Mouse (Mus musculus) kidney, postnatal 36 days (tissue): ENCODE measurements at regions not wholly inside any gene's neighbourhood (a gene's known extent, or its start where the extent isn't known, plus 50 kb on each side); places are given as distances from the start of the nearest gene placed in this dataset.

Experiments used
- DNase-seq, 2 experiments: peaks; one replicate each; pipeline ENCODE4 v3.0.0; 2021 to 2022; ENCODE audit warnings: mixed read lengths in 2 of 2

GRCm38 (mm10) chr4:52265196-52265595, 173.8 kb upstream of the Smc2 start:
- DNase-seq: no peak

DNA sequence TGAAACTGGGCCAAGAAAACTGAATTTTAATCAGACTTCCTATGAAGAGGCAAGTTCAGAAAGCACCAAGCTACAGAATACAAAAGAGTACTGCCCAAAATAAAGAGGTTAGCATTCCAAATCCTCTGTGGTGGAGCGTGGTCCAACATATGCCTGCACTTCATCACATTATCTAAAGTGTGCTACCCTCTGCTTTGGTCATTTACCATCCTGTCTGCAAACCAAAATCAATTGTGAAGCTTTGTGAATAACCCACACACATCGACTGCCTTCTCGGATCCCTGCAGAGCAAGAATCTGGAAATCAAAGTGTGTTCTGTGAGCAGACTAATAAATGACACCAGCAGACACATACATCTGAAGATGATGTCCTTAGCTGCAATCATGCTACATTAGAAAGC, 156.6 kb upstream of the Smc2 start:
- no peak for DNase-seq

DNA sequence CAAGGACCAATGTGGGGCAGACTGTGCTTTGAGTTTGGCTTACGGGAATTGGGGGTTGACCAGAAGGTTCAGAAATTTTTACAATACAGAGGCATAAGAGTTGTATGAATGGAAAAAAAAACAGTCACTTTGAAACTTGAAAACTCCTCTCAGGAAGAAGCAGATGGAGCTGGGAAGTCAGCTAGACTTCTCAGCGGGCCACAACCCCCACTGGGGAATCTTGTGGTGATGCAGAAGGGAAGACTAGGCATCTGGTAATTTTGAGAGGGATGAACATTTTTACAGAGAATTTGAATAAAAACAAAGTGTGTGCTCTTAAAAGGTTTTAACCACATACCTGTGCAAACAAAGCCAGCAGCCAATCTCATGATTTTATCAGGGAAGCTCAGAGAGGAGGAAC, 154.1 kb upstream of the Smc2 start:
- no peak for DNase-seq

- DNase-seq: peak in 1 of 2 experiments; percentile 32
Observed at GRCm38 (mm10) chr4:52293676-52294075, 145.4 kb upstream of the Smc2 start.

GRCm38 (mm10) chr4:52299226-52299625, 139.8 kb upstream of the Smc2 start:
- peak; percentile 7 to 59 for DNase-seq

DNA sequence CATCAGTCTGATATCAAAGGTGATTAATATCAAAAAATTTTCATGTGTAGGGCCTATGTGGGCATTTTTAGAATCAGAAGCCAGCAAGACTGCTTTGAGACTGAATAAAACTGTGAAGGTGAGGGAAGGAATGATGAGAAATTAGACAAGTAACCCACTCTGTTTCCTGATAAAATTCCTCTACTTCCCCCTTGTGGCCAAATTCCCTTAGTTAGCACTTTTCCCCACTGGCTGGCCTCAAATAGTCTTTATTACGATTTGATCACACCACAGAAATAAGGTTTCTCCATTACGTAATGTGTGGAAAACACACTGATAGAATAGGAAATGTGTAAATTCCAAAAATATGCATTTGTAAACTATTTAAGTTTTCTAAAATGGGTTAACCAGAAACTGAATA, 137.4 kb upstream of the Smc2 start:
- DNase-seq: no peak

GRCm38 (mm10) chr4:52324300-52324699, 114.7 kb upstream of the Smc2 start:
- no peak for DNase-seq

DNA sequence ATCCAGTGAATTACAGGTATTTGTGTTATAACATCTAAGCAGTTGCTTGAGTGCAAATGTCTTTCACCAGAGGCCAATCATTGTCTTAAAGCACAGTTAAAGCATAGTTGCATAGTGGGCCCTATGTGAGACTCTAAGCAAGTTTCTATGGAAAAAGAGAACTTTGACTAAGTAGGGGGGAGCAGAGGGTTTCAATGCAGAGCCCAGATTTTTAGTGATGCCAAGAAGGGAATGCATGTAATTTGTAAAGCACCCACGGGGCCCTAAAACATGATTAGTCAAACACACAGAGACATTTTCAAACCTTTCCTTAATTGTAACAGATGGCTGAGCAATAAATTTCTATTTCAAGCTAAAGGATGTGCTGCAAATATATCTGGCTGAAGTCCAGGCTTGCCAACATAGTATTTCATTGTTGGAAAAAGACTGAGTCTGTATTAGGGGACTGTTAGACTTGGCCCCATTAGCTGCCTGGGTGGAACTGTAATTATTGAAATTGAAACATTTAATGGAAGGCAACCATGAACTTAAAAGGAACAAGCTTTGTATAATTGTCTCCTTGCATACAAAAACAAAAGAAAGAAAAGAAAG, 107.6 kb upstream of the Smc2 start:
- DNase-seq: no peak

DNA sequence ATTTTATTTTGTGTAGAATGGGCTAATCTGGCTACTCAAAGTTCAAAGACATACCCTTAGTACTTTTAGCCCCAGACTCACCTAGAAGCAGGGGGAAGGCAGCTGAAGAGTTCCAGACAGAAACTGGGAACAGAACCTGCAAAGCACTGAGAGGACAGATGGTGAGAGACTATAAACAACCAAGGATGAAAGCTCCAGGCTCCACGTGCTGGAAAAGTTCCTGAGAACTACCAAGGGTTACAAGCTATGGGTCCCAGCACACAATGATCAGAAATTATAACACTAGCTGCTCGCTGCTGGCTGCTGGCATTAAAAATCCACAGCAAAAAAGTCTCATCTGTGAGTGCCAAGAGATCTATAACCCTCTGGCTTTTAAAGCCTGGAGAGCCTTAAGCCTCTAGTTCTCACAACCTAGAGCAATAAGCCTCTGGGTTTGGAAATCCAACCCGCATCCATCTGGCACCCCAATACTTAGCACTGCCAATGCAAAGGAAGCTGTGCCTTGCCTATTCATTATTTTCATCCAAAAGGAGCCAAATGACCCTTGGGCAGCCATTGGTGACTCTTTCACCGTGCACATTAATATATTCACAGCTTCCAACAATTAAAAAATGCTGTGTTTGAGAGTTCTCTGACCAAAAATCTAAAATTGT, 102.6 kb upstream of the Smc2 start:
- no peak for DNase-seq

DNA sequence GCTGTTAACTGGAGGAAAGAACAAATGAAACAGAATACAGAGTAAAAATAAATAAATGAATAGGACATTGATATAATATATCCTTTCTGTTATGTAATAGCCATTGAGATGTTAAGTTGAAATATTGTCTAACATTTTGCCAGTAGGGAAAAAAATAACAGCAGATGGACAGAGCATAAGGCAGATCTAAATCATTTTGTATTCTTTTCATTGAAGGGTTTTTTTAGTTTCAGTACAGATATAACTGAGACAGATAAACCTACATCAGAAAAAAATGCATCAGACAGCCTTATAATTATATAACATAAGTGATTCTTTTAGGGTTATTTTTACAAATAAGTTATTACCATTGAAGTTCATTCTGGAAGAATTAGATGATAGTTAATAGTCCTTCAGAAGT, 97.8 kb upstream of the Smc2 start:
- DNase-seq: no peak

GRCm38 (mm10) chr4:52361751-52362150, 77.3 kb upstream of the Smc2 start:
- DNase-seq: peak in 1 of 2 experiments; percentile 3

DNA sequence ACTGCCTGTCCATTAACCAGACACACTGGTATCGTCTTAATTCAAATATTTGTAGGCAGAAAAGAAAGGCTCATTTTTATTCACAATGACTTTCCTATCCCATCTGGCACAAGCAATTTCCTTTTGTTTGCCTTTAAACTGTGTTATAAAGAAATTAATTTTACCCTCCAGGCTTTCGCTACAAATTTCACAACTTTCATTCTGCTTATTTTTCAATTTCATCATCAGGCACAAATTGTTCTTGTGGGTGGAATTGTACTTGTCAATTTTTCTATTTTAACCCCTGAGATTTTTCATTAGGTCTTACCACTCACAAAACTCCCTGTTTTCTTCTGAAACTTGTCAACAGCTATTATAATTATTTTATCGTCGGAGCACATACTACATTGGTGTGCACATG, 73.2 kb upstream of the Smc2 start:
- DNase-seq: no peak

DNA sequence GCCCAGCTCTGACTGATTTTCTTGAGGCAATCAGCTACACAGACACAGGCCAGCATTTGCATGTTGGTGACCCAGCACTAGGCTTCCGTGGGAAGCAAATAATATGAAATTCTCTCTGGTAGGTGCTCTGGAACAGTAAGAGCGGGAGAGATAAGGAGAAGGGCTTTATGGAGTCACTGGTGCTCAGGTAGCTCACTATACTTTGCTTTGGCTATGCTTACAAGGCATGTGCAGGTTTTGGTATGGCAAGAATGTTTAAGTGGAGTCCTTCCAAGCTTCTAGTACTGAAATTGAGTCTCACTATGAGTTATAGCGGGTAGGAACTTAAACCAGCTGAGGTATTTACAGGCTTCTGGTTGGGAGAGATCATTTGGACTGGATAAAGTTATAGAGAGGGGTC, 70.5 kb upstream of the Smc2 start:
- DNase-seq: no peak
